Mouse (Mus musculus) myocyte (in vitro differentiated cells): ENCODE data around the gene Cacna1e.

Experiments used
- CEBPB ChIP-seq: IDR thresholded peaks from 2 replicates; pipeline ENCODE4 v1.6.1; 2011; ENCODE audit warnings: mild to moderate bottlenecking, moderate library complexity; ENCODE audit not compliant: poor library complexity, insufficient read depth, severe bottlenecking
- E2F4 ChIP-seq: IDR thresholded peaks from one replicate; pipeline ENCODE4 v1.6.1; 2011; ENCODE audit warnings: mild to moderate bottlenecking, control low read depth, moderate library complexity; ENCODE audit not compliant: insufficient read depth
- MAX ChIP-seq: IDR thresholded peaks from one replicate; pipeline ENCODE4 v1.6.1; 2011; ENCODE audit warnings: low read depth, mild to moderate bottlenecking, control low read depth
- POLR2A ChIP-seq: IDR thresholded peaks from one replicate; pipeline ENCODE4 v1.6.1; 2011; ENCODE audit warnings: low read depth, mild to moderate bottlenecking, control low read depth, moderate library complexity; ENCODE audit not compliant: insufficient read length
- TCF12 ChIP-seq: IDR thresholded peaks from one replicate; pipeline ENCODE4 v1.6.1; 2011; ENCODE audit warnings: mild to moderate bottlenecking, control low read depth; ENCODE audit not compliant: poor library complexity, insufficient read depth, severe bottlenecking
- USF1 ChIP-seq: IDR thresholded peaks from one replicate; pipeline ENCODE4 v1.6.1; 2011; ENCODE audit warnings: low read depth, mild to moderate bottlenecking, control low read depth, moderate library complexity

DNA sequence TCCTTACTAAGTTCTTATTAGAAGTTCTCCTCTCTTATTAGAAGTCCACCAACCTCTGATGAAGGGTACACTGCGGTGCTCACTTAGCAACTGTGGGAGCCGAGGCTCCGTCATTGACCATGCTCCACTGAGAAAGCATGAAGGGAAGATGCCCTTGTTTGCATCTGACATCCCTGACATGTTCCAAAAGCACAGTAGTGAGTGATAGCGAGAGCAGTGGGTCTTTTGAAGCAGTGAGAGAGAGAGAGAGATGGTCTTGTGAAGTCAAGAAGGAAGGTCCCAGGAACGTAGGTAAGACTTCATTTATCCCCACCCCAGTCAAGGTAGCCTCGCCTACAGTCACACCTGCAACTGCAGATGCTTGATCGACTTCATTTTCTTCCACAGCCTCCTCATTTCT is 63.9 kb downstream of the Cacna1e start:
- TF ChIP-seq POLR2A (no peak), MAX (no peak), E2F4 (no peak), CEBPB (no peak), USF1 (no peak), TCF12 (no peak)
